Mouse (Mus musculus): ENCODE data around the gene Asap3.

The Asap3 gene

DNA sequence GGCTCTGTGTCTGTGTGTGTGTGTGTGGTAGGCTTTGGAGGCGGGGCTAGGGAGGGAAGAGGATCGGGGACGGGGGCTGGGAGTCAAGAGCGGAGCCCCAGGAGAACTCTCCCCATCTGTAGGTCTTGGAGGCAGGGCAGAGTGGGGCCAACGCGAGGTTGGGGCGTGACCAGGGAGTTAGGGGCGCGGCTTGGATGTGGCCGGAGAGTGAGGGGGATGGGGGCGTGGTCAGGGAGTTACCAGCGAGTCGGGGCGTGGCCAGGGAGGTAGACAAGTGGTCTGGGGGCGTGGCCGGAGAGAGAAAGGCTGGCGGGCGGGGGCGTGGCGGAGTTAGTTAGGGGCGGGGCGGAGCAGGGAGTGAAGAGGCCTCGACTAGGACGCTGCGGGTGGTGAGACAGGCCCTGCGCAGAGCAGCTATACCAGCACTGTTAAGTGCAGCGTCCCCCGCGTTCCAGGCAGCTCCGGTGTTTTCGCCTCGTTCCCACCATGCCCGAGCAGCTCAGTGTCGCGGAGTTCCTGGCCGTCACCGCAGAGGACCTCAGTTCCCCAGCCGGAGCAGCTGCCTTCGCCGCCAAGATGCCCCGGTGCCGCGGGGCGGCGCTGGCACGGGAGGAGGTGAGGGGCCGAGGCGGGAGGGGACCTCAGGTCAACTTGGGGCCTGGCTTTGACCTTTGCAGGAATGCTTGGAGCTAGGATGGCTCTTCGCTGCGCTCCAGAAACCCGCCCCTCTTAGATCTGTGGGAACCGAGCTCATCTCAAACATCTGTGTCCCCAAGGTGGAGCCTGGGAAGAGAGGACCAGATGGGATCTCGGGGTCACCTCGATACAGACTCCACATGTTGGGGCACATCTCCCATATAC lies at the start of gene Asap3:
Gene Asap3, plus strand, starts transcription at position 333 of the 861 bp plus-strand sequence.
- peak; percentile 88 for DNase-seq (ENCODE audit: low spot score)

DNA sequence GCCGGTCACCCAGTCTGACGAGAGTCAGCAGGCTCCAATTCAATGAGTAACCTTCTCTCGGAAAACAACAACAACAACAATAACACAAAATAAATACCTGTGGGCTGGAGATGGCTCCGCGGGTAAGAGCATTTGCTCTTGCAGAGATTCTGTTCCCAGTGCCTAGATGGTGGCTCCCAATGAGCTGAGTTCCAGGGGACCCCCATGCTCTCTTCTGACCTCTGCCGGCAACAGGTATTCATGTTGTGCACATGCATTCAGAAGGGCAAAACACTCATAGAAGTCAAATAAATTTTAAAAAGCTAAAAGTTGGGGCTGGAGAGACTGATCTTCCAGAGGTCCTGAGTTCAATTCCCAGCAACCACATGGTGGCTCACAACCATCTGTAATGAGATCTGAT lies 47.7 kb upstream of the Asap3 start:
- DNase-seq (ENCODE audit: low spot score), result no peak

GRCm38 (mm10) chr4:136159802-136160397 lies 46.3 kb upstream of the Asap3 start:
- peak; percentile 87 for DNase-seq (ENCODE audit: low spot score)

DNA sequence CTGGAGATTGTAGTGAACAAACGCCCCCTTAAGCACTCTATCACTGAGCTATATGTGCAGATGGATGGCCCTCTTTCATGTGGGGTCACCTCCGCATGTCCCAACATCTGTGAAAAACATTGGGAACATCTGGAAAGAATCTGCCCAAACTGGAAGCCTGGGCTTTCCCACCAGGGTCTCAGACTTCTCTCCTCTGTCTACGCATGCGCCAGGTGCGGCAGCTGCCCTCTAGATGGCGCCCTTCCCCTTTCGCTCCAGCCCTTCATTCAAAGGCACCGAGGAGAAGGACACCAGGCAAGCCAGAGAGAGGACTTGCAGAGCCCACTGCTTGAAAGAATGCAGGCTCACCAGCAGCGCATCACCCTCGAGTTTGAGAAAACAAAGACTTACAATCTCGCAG lies 42.7 kb upstream of the Asap3 start:
- peak; percentile 77 for DNase-seq (ENCODE audit: low spot score)

DNA sequence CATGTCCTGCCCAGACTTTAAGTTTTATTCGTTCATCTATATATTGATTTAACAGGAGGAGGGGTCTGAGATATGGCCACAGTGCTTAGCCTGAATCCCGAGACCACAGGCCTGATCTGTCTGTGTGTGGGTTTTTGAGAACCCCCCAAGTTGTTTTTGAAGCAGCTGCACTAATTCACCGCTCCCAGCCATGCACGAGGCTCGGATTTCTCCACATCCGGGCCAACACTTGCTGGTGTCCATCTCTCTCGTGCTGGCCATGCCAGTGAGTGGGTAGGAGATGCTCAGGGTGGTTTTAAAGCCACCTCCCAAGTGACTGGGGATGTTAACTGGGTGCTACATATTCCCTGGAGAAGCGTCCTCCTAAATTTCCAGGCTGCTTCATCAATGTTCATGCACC lies 41.2 kb upstream of the Asap3 start:
- no peak for DNase-seq (ENCODE audit: low spot score)

- DNase-seq (ENCODE audit: low spot score), result no peak
Measured at GRCm38 (mm10) chr4:136167701-136168100, 38.5 kb upstream of the Asap3 start.

GRCm38 (mm10) chr4:136170401-136170800 lies 35.8 kb upstream of the Asap3 start:
- no peak for DNase-seq (ENCODE audit: low spot score)

GRCm38 (mm10) chr4:136171455-136171854 lies 34.7 kb upstream of the Asap3 start:
- no peak for DNase-seq (ENCODE audit: low spot score)

DNA sequence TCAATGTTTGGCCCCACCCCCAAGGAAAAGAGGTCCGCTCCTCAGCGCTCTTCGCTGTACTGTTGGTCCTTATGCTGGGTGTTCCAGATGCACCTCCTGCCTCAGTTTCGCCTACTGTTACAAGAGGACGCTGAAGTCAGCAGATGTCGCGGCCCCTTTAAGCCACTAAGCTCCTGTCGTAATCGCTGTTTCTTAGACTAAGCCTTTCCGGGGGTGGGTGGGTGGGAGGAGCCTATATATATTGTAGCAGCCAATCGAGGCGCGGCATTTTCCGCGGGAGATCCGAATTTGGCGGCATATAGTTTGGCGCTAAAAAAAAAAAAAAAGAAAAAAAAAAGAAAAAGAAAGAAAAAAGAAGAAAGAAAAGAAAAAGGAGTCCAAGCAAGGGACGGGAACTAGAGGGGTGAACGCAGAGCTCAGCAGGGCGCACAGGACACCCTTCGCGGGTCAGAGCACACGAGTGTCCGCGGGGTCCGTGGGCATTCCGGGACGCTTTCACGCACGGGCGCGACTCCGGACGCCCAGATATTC lies 34.1 kb upstream of the Asap3 start, which contains the start of gene E2f2:
Gene E2f2, plus strand, starts transcription at position 384 of the 531 bp plus-strand sequence.
- peak; percentile 70 for DNase-seq (ENCODE audit: low spot score)

GRCm38 (mm10) chr4:136172542-136173209 lies 33.5 kb upstream of the Asap3 start:
- DNase-seq (ENCODE audit: low spot score), result no peak

- DNase-seq (ENCODE audit: low spot score), result no peak
Measured at GRCm38 (mm10) chr4:136173210-136173715, 32.9 kb upstream of the Asap3 start.

DNA sequence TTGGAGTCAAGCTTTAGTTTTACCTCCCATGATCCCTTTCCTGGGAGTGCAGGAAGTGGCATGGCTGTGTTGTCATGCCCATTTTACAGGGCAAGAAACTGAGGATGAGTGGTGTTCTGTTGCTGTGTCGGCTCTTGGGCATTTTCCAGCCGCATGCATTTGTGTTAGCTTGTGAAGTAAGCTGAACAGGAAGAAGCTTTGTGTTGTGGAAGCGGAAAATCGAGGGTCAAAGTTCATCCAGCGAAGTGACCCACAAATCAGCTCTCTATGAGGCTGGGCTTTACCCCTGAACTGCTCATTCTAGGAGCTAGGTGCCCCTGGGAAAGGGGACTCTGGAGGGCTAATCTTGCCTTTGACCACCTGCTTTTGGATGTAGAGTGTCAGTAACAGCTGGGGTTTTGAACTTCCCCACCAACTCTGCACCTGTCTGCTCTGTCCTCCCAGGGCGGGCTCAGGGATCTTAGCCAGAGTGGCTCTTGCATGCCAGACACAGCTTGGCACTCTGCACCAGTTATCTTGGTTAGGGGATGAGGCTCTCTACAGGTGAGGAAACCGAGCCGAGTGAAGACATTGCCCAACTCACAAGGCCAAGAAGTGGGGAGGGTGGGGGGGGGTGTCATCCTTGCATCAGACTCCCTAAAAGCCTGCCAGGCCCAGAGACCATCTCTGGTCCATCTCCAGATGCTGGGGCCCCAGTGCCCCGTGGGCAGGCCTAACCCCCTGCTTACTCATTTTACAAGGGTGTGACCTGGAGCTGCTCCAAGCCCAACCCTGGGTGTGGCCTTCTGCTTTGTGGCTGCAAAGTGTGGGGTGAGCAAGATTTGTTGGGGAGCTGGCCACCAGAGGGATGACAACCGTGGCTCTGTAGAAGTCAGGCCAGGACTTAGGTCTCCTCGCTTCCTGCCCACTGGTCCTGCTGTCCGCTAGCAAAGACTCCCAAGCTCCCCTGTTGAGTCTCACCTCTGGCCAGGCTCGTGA lies 31.7 kb upstream of the Asap3 start:
- DNase-seq (ENCODE audit: low spot score), result no peak

DNA sequence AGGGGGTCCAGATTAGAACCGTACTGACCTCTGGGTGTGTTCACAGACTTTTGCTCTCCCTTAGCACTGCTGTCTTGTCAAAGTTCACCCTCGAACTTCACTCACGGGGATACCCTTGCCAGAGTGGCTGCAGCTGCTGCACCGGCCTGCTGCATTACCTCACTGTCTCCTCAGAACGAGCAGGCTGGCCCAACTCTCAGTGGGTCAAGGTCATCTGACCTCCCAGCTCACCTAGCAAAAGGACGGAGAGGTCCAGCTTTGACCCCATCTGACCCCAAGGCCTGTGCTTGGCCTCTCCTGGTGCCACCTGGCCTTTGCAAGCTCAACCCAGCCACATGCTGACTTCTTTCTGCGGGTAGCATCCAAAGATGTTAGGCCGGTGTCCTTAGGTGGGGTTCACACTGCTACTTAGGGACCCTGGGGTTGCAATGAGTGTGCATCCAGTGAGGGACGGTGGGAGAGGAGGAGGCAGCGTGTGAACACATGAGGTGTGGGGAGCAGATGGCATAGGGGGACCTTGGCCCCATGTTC lies 30.1 kb upstream of the Asap3 start:
- DNase-seq (ENCODE audit: low spot score), result no peak

DNA sequence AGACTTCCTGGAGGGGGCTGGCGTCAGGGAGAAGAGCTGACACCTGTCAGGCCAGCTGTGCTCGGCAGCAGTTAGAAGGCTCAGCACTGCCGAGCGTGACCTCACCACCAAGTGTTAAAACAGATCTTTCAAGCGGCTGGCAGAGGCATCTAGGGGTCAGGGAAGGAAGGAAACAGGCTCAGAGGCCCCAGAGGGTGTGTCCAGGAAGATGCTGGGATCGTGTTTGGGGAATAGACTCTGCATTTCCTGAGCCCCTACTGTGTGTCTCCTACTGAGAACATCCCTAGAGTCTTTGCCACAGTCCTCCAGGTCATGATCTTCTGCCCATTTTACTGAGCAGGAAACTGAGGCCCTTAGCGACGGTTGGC lies 28.9 kb upstream of the Asap3 start:
- no peak for DNase-seq (ENCODE audit: low spot score)

DNA sequence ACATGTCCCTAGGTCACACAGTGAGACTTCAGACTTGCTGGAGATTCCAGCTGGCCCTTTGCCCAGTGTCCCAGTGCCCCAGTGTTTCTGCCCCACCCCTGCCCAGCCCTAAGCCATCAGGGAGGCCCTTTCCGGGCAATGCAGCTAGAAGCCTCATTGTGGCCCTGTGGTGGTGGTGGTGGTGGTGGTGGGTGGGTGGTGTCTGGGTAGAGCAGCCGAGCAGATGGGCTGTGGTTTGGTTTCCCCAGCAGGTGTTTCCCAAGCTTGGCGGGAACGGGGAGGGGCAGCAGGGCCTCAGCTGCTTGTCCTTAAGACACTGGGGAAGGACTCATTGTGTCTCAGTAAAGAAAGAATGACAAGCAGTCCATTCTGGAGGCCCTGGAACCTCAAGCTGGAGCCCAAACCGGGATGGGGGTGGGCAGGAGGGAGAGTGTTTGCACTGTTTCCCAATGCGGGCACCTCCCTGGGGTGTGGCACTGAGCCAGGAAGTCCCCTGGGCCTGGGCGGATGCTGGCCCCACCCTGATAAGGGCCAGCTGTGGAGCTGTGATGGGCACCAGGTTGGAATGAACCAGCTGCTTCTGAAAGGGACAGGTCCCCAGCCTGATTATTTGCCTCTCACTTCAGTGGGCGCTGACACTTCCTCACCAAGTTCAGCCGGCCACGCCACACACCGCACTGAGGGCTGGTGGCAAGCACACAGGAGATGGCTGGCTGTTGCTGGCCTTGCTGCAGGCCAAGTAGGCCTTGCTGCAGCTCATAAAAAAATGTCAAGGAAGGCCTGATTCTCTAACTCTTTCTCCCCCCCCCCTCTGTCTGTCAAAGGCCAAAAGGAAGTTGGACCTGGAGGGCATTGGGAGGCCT lies 28.3 kb upstream of the Asap3 start:
- peak; percentile 77 for DNase-seq (ENCODE audit: low spot score)

DNA sequence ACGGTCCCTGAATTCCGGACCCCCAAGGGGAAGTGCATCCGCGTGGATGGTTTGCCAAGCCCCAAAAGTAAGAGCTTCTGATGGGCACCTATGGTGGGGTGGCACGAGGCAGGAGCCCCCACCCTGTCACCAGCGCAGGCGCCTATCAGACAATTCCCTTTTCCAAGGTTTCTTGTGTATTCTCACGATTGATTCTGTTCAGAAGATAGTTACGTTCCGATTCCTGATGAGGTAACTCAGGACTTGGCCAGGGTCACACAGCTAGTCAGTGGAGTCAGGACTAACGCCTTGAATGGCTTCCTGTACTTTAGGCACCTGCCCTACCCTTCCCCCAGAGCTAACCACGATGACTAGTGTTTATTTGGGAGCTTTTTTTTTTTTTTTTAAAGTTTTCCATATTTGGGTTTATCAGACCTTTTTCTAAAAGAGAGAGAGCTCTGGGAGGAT lies 27.7 kb upstream of the Asap3 start:
- no peak for DNase-seq (ENCODE audit: low spot score)

GRCm38 (mm10) chr4:136179456-136179855 lies 26.7 kb upstream of the Asap3 start:
- no peak for DNase-seq (ENCODE audit: low spot score)

DNA sequence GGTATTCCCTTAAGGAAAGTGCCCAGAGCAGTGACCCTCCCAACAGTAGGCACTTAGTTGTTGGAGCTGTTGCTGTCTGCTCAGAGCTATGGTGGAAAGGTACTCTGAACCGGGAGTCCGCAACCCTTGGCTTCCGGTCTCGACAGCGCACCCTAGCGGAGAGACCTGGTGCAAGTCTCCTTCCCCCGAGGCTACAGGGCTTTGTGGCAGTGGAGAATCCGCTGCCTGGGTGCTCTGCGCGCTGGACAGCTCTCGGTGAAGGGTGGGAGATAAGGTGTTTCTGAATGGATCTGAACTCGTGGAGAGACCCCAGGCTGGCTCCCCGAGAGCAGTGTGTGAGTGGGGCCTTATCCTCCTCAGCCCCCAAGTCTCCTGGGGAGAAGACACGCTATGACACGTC lies 26.2 kb upstream of the Asap3 start:
- no peak for DNase-seq (ENCODE audit: low spot score)

DNA sequence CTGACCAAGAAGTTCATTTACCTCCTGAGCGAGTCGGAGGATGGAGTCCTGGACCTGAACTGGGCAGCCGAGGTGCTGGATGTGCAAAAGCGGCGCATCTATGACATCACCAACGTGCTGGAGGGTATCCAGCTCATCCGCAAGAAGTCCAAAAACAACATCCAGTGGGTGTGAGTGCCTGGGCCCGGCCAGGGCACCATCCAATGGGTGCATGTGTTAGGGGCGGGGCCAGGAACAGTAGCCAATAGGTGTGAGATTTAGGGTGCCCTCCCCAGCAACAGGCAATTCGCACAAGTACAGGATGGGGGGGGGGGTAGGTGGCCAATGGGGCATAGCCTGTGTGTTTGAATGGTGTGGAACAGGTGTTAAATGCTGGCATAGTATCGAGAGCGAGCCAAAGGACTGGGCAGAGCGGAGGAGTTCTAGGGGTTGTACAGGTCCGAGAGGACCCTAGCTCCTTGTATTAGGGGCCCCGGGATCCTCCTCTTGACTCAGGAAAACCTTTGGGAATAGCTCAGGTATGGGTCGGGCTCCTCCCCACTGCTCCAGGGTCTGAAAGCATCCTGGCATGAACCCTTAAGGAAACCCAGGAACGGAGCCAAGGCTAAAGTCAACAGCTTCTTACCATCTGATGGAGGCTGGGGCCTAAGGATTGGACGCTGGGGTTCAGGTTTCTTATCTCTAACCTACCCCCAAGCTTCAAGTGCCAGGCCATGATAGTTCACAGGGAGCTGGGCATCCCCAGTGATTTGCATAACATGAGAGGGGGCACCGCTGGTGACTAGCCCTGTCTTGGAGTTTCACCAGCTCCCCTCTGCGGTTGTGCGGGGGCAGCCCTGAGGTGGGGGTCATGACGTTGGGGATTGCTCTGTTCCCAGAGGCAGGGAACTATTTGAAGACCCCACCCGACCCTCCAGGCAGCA lies 25.5 kb upstream of the Asap3 start:
- no peak for DNase-seq (ENCODE audit: low spot score)
